ENCODE assay signal across 10 mouse cellular contexts in the genomic region with DNA sequence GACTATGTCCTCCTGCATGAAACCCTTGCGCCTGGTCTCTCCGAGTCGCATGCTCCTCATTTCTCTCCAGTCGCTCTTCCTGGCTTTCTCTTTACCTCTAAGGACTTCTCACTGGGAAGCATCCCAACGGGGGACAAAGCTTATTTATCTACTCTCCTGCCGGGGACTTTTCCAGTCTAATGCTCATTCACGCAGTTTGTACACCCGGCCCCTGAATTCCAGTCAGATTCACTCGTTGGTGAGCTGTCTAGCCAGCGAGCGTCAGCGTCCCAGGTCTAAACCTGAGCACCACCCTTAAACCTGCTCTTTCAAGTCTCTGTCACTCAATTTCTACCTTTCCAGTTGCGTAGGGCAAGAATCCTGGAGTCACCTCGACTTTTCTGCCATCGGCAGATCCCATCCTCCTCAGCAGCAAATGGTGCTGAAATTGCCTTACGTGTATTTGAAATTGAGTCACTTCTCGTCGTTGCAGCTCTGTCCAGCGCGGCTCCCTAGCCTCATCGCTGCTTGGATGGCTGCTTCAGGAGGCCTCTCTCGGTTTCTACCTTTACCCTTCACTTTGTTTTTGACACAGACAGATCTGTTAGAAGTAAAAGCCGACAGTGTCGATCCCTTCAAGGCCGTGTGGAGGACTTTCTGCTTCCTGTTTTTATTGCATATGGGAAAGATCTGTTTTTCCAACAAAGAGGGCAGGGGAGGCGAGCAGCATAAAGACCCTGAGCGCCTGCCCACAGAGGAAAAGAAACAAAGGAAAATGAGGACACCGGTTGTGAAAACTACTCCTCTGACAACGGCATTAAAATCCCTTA. TPM values are rescaled to one million over a fixed set of nuclear protein-coding genes. Genes with fewer than 3 reads are reported as not detected.
DNase-seq lines count a peak whose midpoint lies in the region; ATAC-seq and TF ChIP-seq lines count a peak whose summit lies in the region.
"Had no signal": no experiment of that assay in that cellular context is flagged by ENCODE, and none has a peak within 500 bp of the region (broad histone marks: within the 10 kb centered on the region; RNA-seq: fewer than 3 reads in every experiment).

No protein-coding gene starts in this region.

- no peak for TF ChIP-seq CTCF in cerebellum, adult 2 months (IDR thresholded peaks at IDR 0.05; ENCODE audit: borderline replicate concordance, insufficient read depth, low read depth, low read length)

- peak overlapping the region; percentile 42; the same call in 1 of the 2 replicates for H3K9ac ChIP-seq in kidney, embryonic 16.5 days (replicated peaks; ENCODE audit: low read length)
- no peak overlapping the region for H3K9ac ChIP-seq in midbrain, embryonic 11.5 days (ENCODE audit: low read length)

- peak overlapping the region; percentile 61 for H3K27ac ChIP-seq in cerebellum, adult 2 months (ENCODE audit: insufficient read depth, low read length)
- no peak overlapping the region for H3K27ac ChIP-seq in kidney, embryonic 16.5 days (ENCODE audit: low read length)
- H3K27ac ChIP-seq in midbrain, embryonic 11.5 days (ENCODE audit: low read depth, low read length) = no peak overlapping the region
- H3K27ac ChIP-seq: macrophage had no signal

- peak; percentile 38 to 56 for DNase-seq in cerebellum, adult 2 months
- no peak for DNase-seq in cerebellum, postnatal 14 days
- no peak for DNase-seq in kidney, adult 18-20 months
- DNase-seq in R1 (ENCODE audit: low read depth, low spot score) = peak; percentile 45
- DNase-seq in midbrain, embryonic 11.5 days (ENCODE audit: low spot score, missing footprints) = no peak
- DNase-seq in left cerebral cortex, postnatal 25 days (ENCODE audit: low spot score in 2 of 2) = no peak
- DNase-seq in right cerebral cortex, postnatal 36 days (ENCODE audit: low spot score in 2 of 2) = no peak
- DNase-seq: cerebellum, adult 9-10 months had no signal

- ATAC-seq in kidney, embryonic 16.5 days (ENCODE audit: low FRiP score, low TSS enrichment) = no peak
- no peak for ATAC-seq in midbrain, embryonic 11.5 days (ENCODE audit: low FRiP score)

- intact Hi-C loops in left cerebral cortex, postnatal 25 days (cut with DNase I) = no loop called here

- TF ChIP-seq POLR2A in cerebellum, adult 2 months (IDR thresholded peaks at IDR 0.05; ENCODE audit: borderline replicate concordance, insufficient read depth, low read length) = no peak

- H3K27me3 ChIP-seq in cerebellum, adult 2 months (ENCODE audit: control insufficient read depth, insufficient read depth, low read length) = no peaks in the 10 kb centered on the region
- H3K27me3 ChIP-seq in kidney, embryonic 16.5 days (ENCODE audit: insufficient read depth, low read length) = 0 out of 2 replicates have a peak, but pooled peaks cover 3% of the 10 kb centered on the region
- H3K27me3 ChIP-seq in midbrain, embryonic 11.5 days (ENCODE audit: control insufficient read depth, insufficient read depth, low read length) = no peaks in the 10 kb centered on the region

- peaks cover 35% of the 10 kb centered on the region for H3K4me1 ChIP-seq in cerebellum, adult 2 months (ENCODE audit: control insufficient read depth, insufficient read depth, low read length)
- H3K4me1 ChIP-seq in kidney, embryonic 16.5 days (ENCODE audit: insufficient read depth, low read length) = peaks cover 35% of the 10 kb centered on the region
- H3K4me1 ChIP-seq in midbrain, embryonic 11.5 days (ENCODE audit: control insufficient read depth, insufficient read depth, low read length) = peaks cover 2% of the 10 kb centered on the region; the same call in 1 of the 2 replicates

- H3K4me2 ChIP-seq in kidney, embryonic 16.5 days (replicated peaks; ENCODE audit: low read depth, low read length) = peak overlapping the region; percentile 6
- H3K4me2 ChIP-seq in midbrain, embryonic 11.5 days = peak overlapping the region; percentile 6; the same call in 1 of the 2 replicates

- H3K9me3 ChIP-seq in kidney, embryonic 16.5 days (ENCODE audit: low read length) = no peaks in the 10 kb centered on the region
- no peaks in the 10 kb centered on the region for H3K9me3 ChIP-seq in midbrain, embryonic 11.5 days (ENCODE audit: control insufficient read depth, low read length)

- no peaks in the 10 kb centered on the region for H3K36me3 ChIP-seq in kidney, embryonic 16.5 days (ENCODE audit: insufficient read depth, low read length)
- H3K36me3 ChIP-seq in midbrain, embryonic 11.5 days (ENCODE audit: control insufficient read depth, insufficient read depth, low read length) = no peaks in the 10 kb centered on the region

- no peak overlapping the region for H3K4me3 ChIP-seq in cerebellum, adult 2 months (replicated peaks; ENCODE audit: insufficient read depth, low read depth, low read length)
- no peak overlapping the region for H3K4me3 ChIP-seq in kidney, embryonic 16.5 days (ENCODE audit: low read length)
- no peak overlapping the region for H3K4me3 ChIP-seq in midbrain, embryonic 11.5 days (ENCODE audit: low read depth, low read length)

- 30% methylated on average over 29 of the region's 29 CpGs for WGBS in cerebellum, adult 2 months
- WGBS in kidney, embryonic 16.5 days = 32% methylated on average over 29 of the region's 29 CpGs
- WGBS in midbrain, embryonic 11.5 days = 57% methylated on average over 29 of the region's 29 CpGs

RNA-seq across cellular contexts. Expression of a gene that starts 24.7 kb away (rescaled TPM):
- 15.9 and 16.8 TPM in 2 replicates for polyA plus RNA-seq in cerebellum, adult 2 months (2012; rRNA removed)
- polyA plus RNA-seq in kidney, embryonic 16.5 days (2015; fragmentation: Nextera tagmentation; extraction: Ambion mirVana) = 16.0 and 17.9 TPM in 2 replicates
- 8.1 and 8.9 TPM in 2 replicates for polyA plus RNA-seq in midbrain, embryonic 11.5 days (2014; fragmentation: Nextera tagmentation; extraction: Ambion mirVana)
- 1 to 10 TPM; 5.1 to 6.3 TPM for total RNA-seq in left cerebral cortex, postnatal 25 days (2021)

RNA-seq across cellular contexts. Expression of a gene that starts 25.1 kb away (rescaled TPM):
- polyA plus RNA-seq in cerebellum, adult 2 months (2012; rRNA removed) = 85.0 and 89.2 TPM in 2 replicates
- polyA plus RNA-seq in kidney, embryonic 16.5 days (2015; fragmentation: Nextera tagmentation; extraction: Ambion mirVana) = 137 and 142 TPM in 2 replicates
- 111 and 120 TPM in 2 replicates for polyA plus RNA-seq in midbrain, embryonic 11.5 days (2014; fragmentation: Nextera tagmentation; extraction: Ambion mirVana)
- 10 to 100 TPM; 72.0 to 72.9 TPM for total RNA-seq in left cerebral cortex, postnatal 25 days (2021)

Comparison
In these comparisons a context has a peak if more than half of its experiments do, and no peak if none do; other contexts are left out.
1. DNase-seq: peak in cerebellum, adult 2 months (2 of 2) and R1 (single experiment); none in cerebellum, postnatal 14 days (0 of 2), kidney, adult 18-20 months (single experiment), midbrain, embryonic 11.5 days (single experiment), left cerebral cortex, postnatal 25 days (0 of 2) and right cerebral cortex, postnatal 36 days (0 of 2).